Mouse (Mus musculus) intestine, embryonic 15.5 days (tissue): ENCODE data around the gene Wap. TPM values are rescaled to one million over a fixed set of nuclear protein-coding genes. Genes with fewer than 3 reads are reported as not detected.

Experiments used
- ATAC-seq: fragments of 200-750 bp; cut with Nextera tagmentation; 2 replicates; pipeline ENCODE4 v1.8.0; 2017; ENCODE audit warnings: moderate TSS enrichment, moderate library complexity
- H3K27ac ChIP-seq: fragments of 300-500 bp; sonication (generic); 2 replicates; pipeline ENCODE4 v1.5.1; 2015; ENCODE audit warnings: mild to moderate bottlenecking, inconsistent platforms
- H3K27me3 ChIP-seq: fragments of 300-500 bp; sonication (generic); replicated peaks from 2 replicates; pipeline ENCODE4 v1.6.1; 2015; ENCODE audit warnings: inconsistent platforms
- H3K36me3 ChIP-seq: fragments of 300-500 bp; sonication (generic); 2 replicates; pipeline ENCODE4 v1.6.1; 2015; ENCODE audit warnings: inconsistent platforms
- H3K4me1 ChIP-seq: fragments of 300-500 bp; sonication (generic); replicated peaks from 2 replicates; pipeline ENCODE4 v1.6.1; 2015; ENCODE audit warnings: inconsistent platforms
- H3K4me2 ChIP-seq: fragments of 300-500 bp; sonication (generic); replicated peaks from 2 replicates; pipeline ENCODE4 v1.6.1; 2015; ENCODE audit warnings: mild to moderate bottlenecking, inconsistent platforms
- H3K4me3 ChIP-seq: fragments of 300-500 bp; sonication (generic); replicated peaks from 2 replicates; pipeline ENCODE4 v1.5.1; 2015; ENCODE audit warnings: inconsistent platforms
- H3K9ac ChIP-seq: fragments of 300-500 bp; sonication (generic); 2 replicates; pipeline ENCODE4 v1.6.1; 2015; ENCODE audit warnings: inconsistent platforms
- H3K9me3 ChIP-seq: fragments of 300-500 bp; sonication (generic); 2 replicates; pipeline ENCODE4 v1.6.1; 2016; ENCODE audit warnings: inconsistent platforms
- WGBS: fragments of 180-500 bp; shearing (Covaris S2); methylation state at CpG from one replicate; pipeline ENCODE4 v1.1.7; 2015; 5-methylcytosine and 5-hydroxymethylcytosine counted together
- polyA plus RNA-seq: library from polyadenylated mRNA; unstranded; fragments of >200 nt; fragmentation: Nextera tagmentation; extraction: Ambion mirVana; gene quantifications from 2 replicates; pipeline ENCODE4 v1.2.1, GENCODE M21; 2015

Gene Wap
- polyA plus RNA-seq, 1 experiment from 2014 or later, result not detected

- Histone ChIP-seq H3K4me3 (peak within 1 kb of the TSS; percentile 77), H3K36me3 (peaks cover 17% of the 10 kb centered on the region), H3K27ac (peak within 1 kb of the TSS; percentile 89), H3K9me3 (no peaks in the 10 kb centered on the region), H3K27me3 (no peaks in the 10 kb centered on the region), H3K4me1 (peaks cover 13% of the 10 kb centered on the region), H3K9ac (peak within 1 kb of the TSS; percentile 75), H3K4me2 (peak within 1 kb of the TSS; percentile 77)
- under 1% methylated on average over 66 of the region's 66 CpGs for WGBS
- ATAC-seq, result peak; percentile 95
These were observed 12.7 kb downstream of the Wap start, which contains the start of gene Tbrg4 for GRCm38 (mm10) chr11:6625478-6626387. TSS of gene Tbrg4 (minus strand) at chr11:6626067.

GRCm38 (mm10) chr11:6624619-6625382, 13.6 kb downstream of the Wap start:
- Histone ChIP-seq H3K9me3 (no peaks in the 10 kb centered on the region), H3K27me3 (no peaks in the 10 kb centered on the region), H3K4me3 (peak overlapping the region; percentile 77), H3K36me3 (peaks cover 26% of the 10 kb centered on the region), H3K4me1 (peaks cover 13% of the 10 kb centered on the region), H3K9ac (peak overlapping the region; percentile 75), H3K4me2 (peak overlapping the region; percentile 66), H3K27ac (peak overlapping the region; percentile 28; the same call in 1 of the 2 replicates)
- WGBS, result 57% methylated on average over 14 of the region's 14 CpGs
- ATAC-seq, result no peak

- H3K27me3 ChIP-seq, result no peaks in the 10 kb centered on the region
- no peaks in the 10 kb centered on the region for H3K9me3 ChIP-seq
- ATAC-seq, result no peak
- peak overlapping the region; percentile 77; the same call in 1 of the 2 replicates for H3K4me3 ChIP-seq
- H3K4me2 ChIP-seq, result peak overlapping the region; percentile 66
- H3K36me3 ChIP-seq, result peaks cover 37% of the 10 kb centered on the region
- 85% methylated on average over 10 of the region's 10 CpGs for WGBS
- no peak overlapping the region for H3K9ac ChIP-seq
- no peak overlapping the region for H3K27ac ChIP-seq
- H3K4me1 ChIP-seq, result peaks cover 13% of the 10 kb centered on the region
These were observed 14.7 kb downstream of the Wap start for GRCm38 (mm10) chr11:6623704-6624103.

- Histone ChIP-seq H3K27me3 (no peaks in the 10 kb centered on the region), H3K36me3 (peaks cover 60% of the 10 kb centered on the region), H3K9ac (no peak overlapping the region), H3K4me1 (no peaks in the 10 kb centered on the region), H3K4me2 (no peak overlapping the region), H3K27ac (no peak overlapping the region), H3K9me3 (no peaks in the 10 kb centered on the region), H3K4me3 (no peak overlapping the region)
- no peak for ATAC-seq
- WGBS, result 89% methylated on average over 12 of the region's 12 CpGs
These were observed 22.9 kb downstream of the Wap start for GRCm38 (mm10) chr11:6615250-6616205.

- peak; percentile 79 for ATAC-seq
- no peaks in the 10 kb centered on the region for H3K36me3 ChIP-seq
- peak within 1 kb of the TSS; percentile 37 for H3K4me3 ChIP-seq
- 5% methylated on average over 39 of the region's 41 CpGs for WGBS
- H3K27me3 ChIP-seq, result peaks cover 31% of the 10 kb centered on the region
- peaks cover 35% of the 10 kb centered on the region for H3K4me1 ChIP-seq
- H3K4me2 ChIP-seq, result peak within 1 kb of the TSS; percentile 80
- peak within 1 kb of the TSS; percentile 36; the same call in 1 of the 2 replicates for H3K9ac ChIP-seq
- 0 out of 2 replicates have a peak within 1 kb of the TSS, but pooled peaks have one; percentile 17 for H3K27ac ChIP-seq
- H3K9me3 ChIP-seq, result no peaks in the 10 kb centered on the region
These were observed 32.7 kb downstream of the Wap start, which contains the start of gene Nacad for GRCm38 (mm10) chr11:6605491-6606399. TSS of gene Nacad (minus strand) at chr11:6606053.

GRCm38 (mm10) chr11:6605021-6605481, 33.4 kb downstream of the Wap start:
- Histone ChIP-seq H3K9me3 (no peaks in the 10 kb centered on the region), H3K4me3 (peak overlapping the region; percentile 37), H3K4me1 (peaks cover 37% of the 10 kb centered on the region), H3K36me3 (no peaks in the 10 kb centered on the region), H3K4me2 (peak overlapping the region; percentile 80), H3K9ac (peak overlapping the region; percentile 36; the same call in 1 of the 2 replicates), H3K27ac (0 out of 2 replicates have a peak overlapping the region, but pooled peaks have one; percentile 17), H3K27me3 (peaks cover 31% of the 10 kb centered on the region)
- ATAC-seq, result 0 out of 2 replicates have a peak, but pooled peaks have one; percentile 3
- WGBS, result 19% methylated on average over 13 of the region's 13 CpGs

GRCm38 (mm10) chr11:6604604-6604936, 33.9 kb downstream of the Wap start:
- Histone ChIP-seq H3K9me3 (no peaks in the 10 kb centered on the region), H3K36me3 (no peaks in the 10 kb centered on the region), H3K4me3 (peak overlapping the region; percentile 37; the same call in 1 of the 2 replicates), H3K27ac (no peak overlapping the region), H3K9ac (no peak overlapping the region), H3K4me2 (peak overlapping the region; percentile 80), H3K27me3 (peaks cover 31% of the 10 kb centered on the region), H3K4me1 (peaks cover 40% of the 10 kb centered on the region)
- no peak for ATAC-seq

GRCm38 (mm10) chr11:6603887-6604603, 34.4 kb downstream of the Wap start:
- H3K9me3 ChIP-seq, result no peaks in the 10 kb centered on the region
- no peaks in the 10 kb centered on the region for H3K36me3 ChIP-seq
- no peak overlapping the region for H3K9ac ChIP-seq
- peaks cover 31% of the 10 kb centered on the region for H3K27me3 ChIP-seq
- H3K27ac ChIP-seq, result no peak overlapping the region
- H3K4me3 ChIP-seq, result peak overlapping the region; percentile 37; the same call in 1 of the 2 replicates
- peak overlapping the region; percentile 80 for H3K4me2 ChIP-seq
- H3K4me1 ChIP-seq, result peaks cover 42% of the 10 kb centered on the region
- WGBS, result 21% methylated on average over 12 of the region's 12 CpGs
- ATAC-seq, result peak; percentile 38

- Histone ChIP-seq H3K4me1 (peaks cover 47% of the 10 kb centered on the region), H3K4me3 (no peak overlapping the region), H3K36me3 (no peaks in the 10 kb centered on the region), H3K9me3 (no peaks in the 10 kb centered on the region), H3K27me3 (peaks cover 31% of the 10 kb centered on the region), H3K27ac (no peak overlapping the region), H3K9ac (no peak overlapping the region), H3K4me2 (no peak overlapping the region)
- 77% methylated on average over 9 of the region's 9 CpGs for WGBS
- no peak for ATAC-seq
These were observed 35.2 kb downstream of the Wap start for GRCm38 (mm10) chr11:6603224-6603623.

- no peak overlapping the region for H3K27ac ChIP-seq
- peaks cover 1% of the 10 kb centered on the region; the same call in 1 of the 2 replicates for H3K36me3 ChIP-seq
- WGBS, result 77% methylated on average over 9 of the region's 9 CpGs
- no peak overlapping the region for H3K4me2 ChIP-seq
- no peaks in the 10 kb centered on the region for H3K9me3 ChIP-seq
- H3K4me3 ChIP-seq, result no peak overlapping the region
- no peak for ATAC-seq
- no peak overlapping the region for H3K9ac ChIP-seq
- peaks cover 47% of the 10 kb centered on the region for H3K4me1 ChIP-seq
- H3K27me3 ChIP-seq, result peaks cover 31% of the 10 kb centered on the region
These were observed 35.8 kb downstream of the Wap start for GRCm38 (mm10) chr11:6602662-6603061.
